Mouse (Mus musculus) right cerebral cortex, postnatal 25 days (tissue): Measurements from ENCODE around the gene Eif2b1.
A peak's percentile ranks its signal among the peaks of the same experiment; 100 is the strongest.
"Not testable (repeated sequence)": the region's sequence is repeated elsewhere in the genome, so short reads cannot be mapped to it uniquely, and the experiment has no call there.

ENCODE experiments used
- DNase-seq: peaks from one replicate; pipeline ENCODE4 v3.0.0; 2022

The Eif2b1 gene

DNA sequence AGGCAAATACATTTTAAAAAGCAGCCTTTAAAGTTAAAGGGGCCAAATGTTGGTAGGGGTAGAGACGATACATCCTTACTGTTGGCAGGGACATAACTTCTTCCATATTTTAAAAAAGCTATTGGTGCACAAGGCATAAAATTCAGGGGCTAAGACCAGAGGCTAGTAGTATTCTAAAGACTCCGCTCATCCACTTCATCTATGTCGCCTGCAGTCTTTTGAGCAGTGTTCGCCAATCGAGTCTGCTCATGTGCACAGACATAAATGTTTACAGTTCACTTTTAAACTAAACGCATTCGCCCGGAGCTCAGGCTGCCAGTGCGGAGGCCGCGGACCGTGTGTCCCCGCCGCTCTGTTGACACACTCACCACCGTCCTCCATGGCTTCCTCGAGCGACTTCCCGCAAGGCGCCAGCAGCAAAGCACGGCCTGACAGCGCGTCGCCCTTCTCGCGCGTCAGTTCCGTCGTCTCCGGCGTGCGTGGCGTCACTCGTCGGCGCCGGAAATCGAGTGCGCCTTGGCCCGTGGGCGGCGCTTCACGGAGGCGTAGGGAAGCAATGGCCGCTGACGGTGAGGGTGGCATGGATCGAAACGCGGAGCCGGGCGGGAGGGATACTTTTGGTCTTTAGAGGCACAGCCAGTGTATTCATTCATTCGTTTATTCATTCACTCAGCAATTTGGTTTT, at the start of gene Eif2b1, which contains the start of gene Gtf2h3:
Gene Eif2b1, minus strand, starts transcription at position 499 of the 685 bp plus-strand sequence.
Gene Gtf2h3, plus strand, starts transcription at position 508 of the 685 bp plus-strand sequence.
- peak; percentile 95 for DNase-seq

DNA sequence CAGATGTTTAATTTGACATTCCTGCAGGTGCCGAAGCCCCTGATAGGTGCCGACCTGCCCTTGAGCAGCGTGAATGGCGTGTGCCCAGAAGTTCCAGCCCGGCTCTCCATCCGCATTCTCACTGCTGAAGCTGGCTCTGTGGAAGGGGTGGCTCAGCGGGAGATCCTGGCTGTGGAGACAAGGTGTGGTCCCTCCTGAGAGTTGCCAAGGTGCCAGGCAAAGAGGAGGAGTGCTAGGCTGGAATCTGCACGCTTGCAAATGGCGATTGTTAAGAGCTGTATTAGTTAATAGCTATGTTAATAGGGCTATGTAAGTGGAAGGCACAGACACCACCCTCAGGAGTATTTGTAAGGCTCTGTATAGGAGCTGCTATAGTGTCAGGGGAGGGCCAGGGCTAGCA, 45.4 kb upstream of the Eif2b1 start:
- DNase-seq: no peak

GRCm38 (mm10) chr5:124622890-124623289, 44.0 kb upstream of the Eif2b1 start:
- DNase-seq: no peak

DNA sequence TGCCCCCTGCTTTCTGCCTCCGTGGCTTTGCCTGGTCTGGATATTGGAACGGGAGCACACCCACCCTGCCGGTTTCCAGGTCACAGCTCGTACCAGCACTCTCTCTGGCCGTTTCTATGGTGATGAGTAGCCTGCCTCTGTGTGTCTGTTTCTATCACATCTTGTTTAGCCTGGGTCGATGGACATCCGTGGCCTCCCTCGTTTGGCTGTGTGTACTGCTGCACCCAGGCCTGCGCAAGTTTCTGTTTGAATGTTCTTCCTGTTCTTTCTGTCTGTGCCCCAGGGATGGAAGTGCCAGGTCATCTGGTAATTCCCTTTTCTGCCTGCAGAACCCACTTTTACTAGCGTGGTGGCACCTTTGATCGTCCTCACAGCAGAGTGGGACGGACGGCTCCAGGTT, 42.4 kb upstream of the Eif2b1 start:
- DNase-seq: no peak

GRCm38 (mm10) chr5:124618711-124619110, 39.8 kb upstream of the Eif2b1 start:
- no peak for DNase-seq

DNA sequence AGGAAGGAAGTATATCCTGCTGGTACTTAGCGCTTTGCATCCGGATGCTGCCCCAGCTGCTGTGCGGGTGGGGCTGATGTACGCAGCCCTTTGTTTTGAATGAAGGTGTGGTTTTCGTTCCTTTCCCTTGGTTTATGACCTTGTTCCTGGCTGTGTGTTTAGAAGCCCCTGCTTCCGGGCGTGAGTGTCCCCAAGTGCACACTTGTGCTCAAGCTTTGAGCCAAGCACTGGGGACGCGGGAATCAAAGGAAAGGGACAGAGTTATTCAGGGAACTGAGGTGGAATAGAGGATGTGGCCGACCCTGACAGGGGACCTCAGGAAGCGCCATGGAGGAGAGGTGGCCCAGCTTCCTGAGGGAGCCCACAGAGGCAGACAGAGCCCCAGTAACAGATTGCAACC, 35.8 kb upstream of the Eif2b1 start:
- DNase-seq: no peak

DNA sequence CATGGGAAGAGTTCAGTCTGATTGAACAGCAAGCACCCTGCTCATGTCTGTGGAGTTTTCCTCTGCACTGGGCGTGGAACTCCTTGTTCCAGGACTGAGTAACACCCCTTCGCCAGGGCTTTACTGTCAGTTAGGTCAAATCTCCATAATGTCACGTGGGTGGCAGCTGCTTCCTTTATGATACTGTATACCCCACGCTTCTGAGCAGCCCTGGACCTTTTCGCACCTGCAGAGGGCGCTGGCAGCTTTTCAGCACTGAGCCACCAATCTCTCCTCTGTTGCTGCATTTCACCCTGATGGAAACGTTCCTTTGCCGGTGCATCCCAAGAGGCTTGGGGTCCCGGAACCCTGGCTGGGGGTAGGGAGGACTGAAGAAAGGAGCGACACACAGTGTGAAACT, 32.0 kb upstream of the Eif2b1 start:
- DNase-seq: no peak

GRCm38 (mm10) chr5:124605041-124605622, 26.2 kb upstream of the Eif2b1 start:
- no peak for DNase-seq

- no peak for DNase-seq
Observed at GRCm38 (mm10) chr5:124604296-124604695, 25.4 kb upstream of the Eif2b1 start.

DNA sequence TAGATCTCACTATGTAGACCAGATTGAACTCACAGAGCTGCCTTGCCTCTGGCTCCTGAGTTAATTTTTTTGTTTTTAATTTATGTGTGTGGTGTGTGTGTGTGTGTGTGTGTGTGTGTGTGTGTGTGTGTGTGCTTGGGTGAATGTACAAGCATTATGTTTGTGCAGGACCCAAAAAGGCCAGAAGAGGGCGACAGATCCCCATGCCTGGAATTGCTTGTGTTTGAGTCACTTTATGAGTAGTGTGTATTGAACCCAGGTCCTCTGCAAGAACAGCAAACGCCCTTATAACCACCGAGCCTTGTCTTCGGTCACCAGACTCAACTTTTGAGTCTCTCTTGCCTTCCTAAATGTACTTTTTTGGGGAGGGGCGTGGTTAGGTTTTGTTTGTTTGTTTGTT, 23.4 kb upstream of the Eif2b1 start:
- no peak for DNase-seq

DNA sequence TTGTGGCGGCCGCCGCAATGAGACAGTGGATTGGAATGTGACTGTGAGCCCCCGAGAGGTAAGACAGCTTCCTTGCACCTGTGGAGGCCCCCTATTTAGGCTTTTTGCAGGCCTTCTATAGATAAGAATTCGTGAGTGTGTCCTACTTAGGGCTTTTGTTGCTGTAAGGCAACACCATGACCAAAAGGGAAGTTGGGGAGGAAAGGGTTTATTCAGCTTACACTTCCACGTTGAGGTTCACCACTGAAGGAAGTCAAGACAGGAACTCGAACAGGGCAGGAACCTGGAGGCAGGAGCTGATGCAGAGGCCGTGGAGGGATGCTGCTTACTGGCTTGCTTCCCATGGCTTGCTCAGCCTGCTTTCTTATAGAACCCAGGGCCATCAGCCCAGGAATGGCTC, 20.8 kb upstream of the Eif2b1 start:
- DNase-seq: not testable (repeated sequence)

GRCm38 (mm10) chr5:124598224-124599174, 19.6 kb upstream of the Eif2b1 start:
- peak; percentile 93 for DNase-seq

DNA sequence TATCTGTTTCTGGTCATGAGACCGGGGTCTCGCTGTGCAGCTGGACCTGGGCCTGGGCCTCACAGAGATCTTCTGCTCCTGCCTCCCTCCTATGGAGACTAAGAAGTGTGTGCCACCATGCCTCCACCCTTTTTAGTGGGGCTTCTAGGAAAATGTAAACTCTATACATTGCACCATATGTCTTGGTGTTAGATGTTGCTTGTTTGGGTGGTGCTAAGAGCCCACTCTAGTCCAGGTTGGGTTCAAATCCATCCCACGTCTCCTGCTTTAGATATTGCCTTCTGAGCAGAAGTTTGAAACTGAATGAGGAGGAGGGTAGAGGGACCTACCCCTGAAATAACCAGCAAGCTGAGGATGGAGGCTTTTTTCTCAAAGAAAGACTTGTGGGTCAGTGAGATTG, 13.8 kb upstream of the Eif2b1 start:
- no peak for DNase-seq

DNA sequence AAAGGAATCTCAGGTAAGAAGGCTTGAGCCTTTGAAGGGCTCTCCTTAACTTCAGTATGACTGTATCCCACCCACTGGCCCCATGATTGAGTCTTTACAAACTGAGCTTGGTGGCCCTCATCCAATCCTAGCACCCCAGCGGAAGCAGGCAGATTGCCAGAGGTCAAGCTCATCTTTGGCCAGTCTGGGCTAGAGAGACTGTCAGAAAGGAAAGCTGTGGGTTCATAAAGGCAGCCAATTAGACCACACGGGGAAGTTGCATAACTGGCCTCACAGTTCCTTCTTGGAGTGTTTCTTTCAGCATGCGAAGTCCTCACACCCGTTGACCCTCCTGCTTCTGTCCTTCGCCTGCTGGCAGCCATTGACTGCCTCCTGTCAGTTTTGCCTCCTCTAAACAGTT, 3.6 kb upstream of the Eif2b1 start:
- no peak for DNase-seq

- DNase-seq: no peak
Observed at GRCm38 (mm10) chr5:124575467-124575866, 3.5 kb downstream of the Eif2b1 start.

DNA sequence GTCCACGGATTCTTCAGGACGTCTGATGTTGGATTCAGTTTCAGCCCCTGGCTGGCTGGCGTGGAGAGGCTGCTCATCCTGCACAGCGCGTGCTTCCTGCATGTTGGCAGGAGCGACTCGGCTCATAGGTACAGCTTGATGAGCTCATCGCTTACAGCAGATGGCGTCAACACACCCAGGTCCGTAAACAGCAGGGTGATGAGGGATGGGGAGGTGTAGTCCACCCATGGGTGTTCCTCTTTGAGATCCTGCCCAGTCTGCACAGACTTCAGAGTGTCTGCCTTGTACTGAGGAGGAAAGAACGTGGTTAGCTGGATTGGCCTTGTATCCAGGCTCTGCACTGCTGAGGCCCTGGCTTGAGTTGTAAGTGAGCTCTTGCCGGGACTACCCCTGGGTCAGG, 7.9 kb downstream of the Eif2b1 start:
- DNase-seq: peak; percentile 76

- no peak for DNase-seq
Observed at GRCm38 (mm10) chr5:124555145-124555544, 23.8 kb downstream of the Eif2b1 start.

DNA sequence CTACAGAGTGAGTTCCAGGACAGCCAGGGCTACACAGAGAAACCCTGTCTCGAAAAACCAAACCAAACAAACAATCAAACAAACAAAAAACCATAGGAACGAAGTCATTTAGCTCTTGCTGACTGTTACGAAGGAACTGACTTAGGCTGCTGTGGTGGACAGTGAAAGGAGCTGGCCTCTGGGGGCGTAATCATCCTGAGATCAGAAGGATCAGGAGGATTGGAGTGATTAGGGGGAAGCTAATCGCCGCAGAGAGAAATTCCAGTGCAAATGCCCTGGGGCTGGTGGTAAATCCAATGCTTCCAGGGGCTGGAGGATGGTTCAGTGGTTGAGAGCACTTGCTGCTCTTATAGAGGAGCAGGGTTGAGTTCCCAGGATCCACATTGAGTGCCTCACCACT, 25.3 kb downstream of the Eif2b1 start:
- no peak for DNase-seq

DNA sequence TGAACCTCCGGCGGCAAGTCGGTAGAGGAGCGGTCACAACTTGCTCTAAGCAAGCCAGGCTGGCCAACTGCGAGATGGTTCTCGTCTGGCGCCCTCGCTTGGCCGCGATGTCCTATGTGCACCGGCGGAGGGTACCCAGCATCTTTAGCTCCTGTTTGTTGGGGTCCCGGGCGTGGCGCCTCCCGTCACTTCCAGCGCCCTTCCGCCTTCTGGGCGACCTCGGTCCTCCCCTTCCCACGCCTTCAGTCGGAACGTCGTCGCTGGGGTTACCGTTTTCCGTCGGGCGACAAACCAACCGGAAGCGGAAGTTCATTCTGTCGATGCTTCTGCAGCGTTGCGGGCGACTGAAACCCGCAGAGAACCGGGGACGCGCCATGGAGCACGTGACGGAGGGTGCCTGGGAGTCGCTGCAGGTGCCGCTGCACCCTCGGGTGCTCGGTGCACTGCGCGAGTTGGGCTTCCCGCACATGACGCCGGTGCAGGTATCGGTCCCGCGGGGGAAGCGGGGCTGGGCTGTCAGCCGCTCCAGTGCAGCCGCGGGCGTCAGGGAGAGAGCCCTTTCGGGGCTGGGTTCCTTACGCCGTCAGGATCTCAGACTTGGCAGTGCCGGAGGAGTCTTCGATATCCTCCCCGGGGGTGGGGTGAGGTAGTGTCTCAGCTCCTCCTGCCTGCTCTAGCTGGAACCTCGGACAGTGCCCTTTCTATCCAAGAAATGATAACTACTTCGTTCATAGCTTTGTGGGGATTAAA, 26.2 kb downstream of the Eif2b1 start, which contains the start of gene Ddx55:
Gene Ddx55, plus strand, starts transcription at position 307 of the 750 bp plus-strand sequence.
- DNase-seq: peak; percentile 90

DNA sequence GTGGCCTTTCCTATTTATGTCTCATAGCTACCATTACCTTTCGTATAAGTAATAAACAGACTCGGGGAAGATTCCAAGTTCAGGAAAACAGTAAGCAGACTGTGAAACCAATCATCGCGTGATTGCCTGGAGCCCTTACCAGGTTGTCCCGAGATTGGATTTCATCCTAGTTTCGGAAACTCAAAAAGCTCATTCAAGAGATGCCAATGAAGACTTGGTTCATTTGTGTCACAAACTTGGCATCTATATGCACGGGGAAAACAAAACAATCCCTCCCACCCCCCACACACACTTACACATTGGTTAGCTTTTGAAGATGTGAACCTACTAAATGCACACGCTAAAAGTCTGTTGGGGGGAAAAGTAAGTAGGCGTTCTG, 26.8 kb downstream of the Eif2b1 start:
- no peak for DNase-seq

- not testable (repeated sequence) for DNase-seq
Observed at GRCm38 (mm10) chr5:124551349-124552093, 27.4 kb downstream of the Eif2b1 start.

GRCm38 (mm10) chr5:124550737-124551136, 28.2 kb downstream of the Eif2b1 start:
- DNase-seq: not testable (repeated sequence)
